Mouse (Mus musculus) stomach, postnatal 0 days (tissue): ENCODE data around the gene Rock2.

Experiments
- CTCF ChIP-seq: IDR thresholded peaks from 2 replicates; pipeline ENCODE4 v1.5.1; 2016; ENCODE audit warnings: antibody characterized with exemption, low read depth, mild to moderate bottlenecking, moderate library complexity
- EP300 ChIP-seq: optimal IDR thresholded peaks from 2 replicates; pipeline ENCODE3; 2016; ENCODE audit warnings: antibody characterized with exemption

GRCm38 (mm10) chr12:16865871-16866270, 28.8 kb upstream of the Rock2 start:
- TF ChIP-seq CTCF: no peak
- no peak for TF ChIP-seq EP300
